Mouse (Mus musculus): ENCODE data around the gene Wdr49. TPM values are rescaled to one million over a fixed set of nuclear protein-coding genes. Genes with fewer than 3 reads are reported as not detected.

The Wdr49 gene
- polyA plus RNA-seq, 1 experiment from 2014 or later: not detected

- Histone ChIP-seq H3K27ac (replicated peaks in 1 of 2; ENCODE audit: control insufficient read depth in 1 of 2, insufficient read depth in 1 of 2, low read depth in 2 of 2, low read length in 2 of 2) (no peak overlapping the region), H3K4me3 (ENCODE audit: control insufficient read depth in 1 of 2, insufficient read depth in 1 of 2, low read depth in 1 of 2, low read length in 2 of 2) (no peak overlapping the region), H3K9me3 (ENCODE audit: control insufficient read depth, low read length) (no peaks in the 10 kb centered on the region), H3K4me2 (ENCODE audit: low read length) (no peak overlapping the region), H3K4me1 (ENCODE audit: control insufficient read depth in 2 of 2, insufficient read depth in 2 of 2, low read length in 2 of 2) (no peaks in the 10 kb centered on the region), H3K36me3 (ENCODE audit: control insufficient read depth, insufficient read depth, low read length) (no peaks in the 10 kb centered on the region), H3K9ac (ENCODE audit: low read length) (no peak overlapping the region), H3K27me3 (ENCODE audit: control insufficient read depth, insufficient read depth, low read length) (no peaks in the 10 kb centered on the region)
- WGBS: 68% methylated on average over 2 of the region's 2 CpGs
- ATAC-seq (ENCODE audit: insufficient number of reproducible peaks, insufficient read depth, low FRiP score, low read depth): no peak
Measured at GRCm38 (mm10) chr3:75381776-75382175, 100.2 kb downstream of the Wdr49 start.

- Histone ChIP-seq H3K9me3 (ENCODE audit: control insufficient read depth, low read length) (no peaks in the 10 kb centered on the region), H3K4me2 (ENCODE audit: low read length) (no peak overlapping the region)
Measured at GRCm38 (mm10) chr3:75353972-75354371, 128.0 kb downstream of the Wdr49 start.

GRCm38 (mm10) chr3:75337196-75337595, 144.8 kb downstream of the Wdr49 start:
- no peaks in the 10 kb centered on the region for H3K36me3 ChIP-seq (ENCODE audit: control insufficient read depth, insufficient read depth, low read length)
- no peak overlapping the region for H3K4me3 ChIP-seq (ENCODE audit: control insufficient read depth in 1 of 2, insufficient read depth in 1 of 2, low read depth in 1 of 2, low read length in 2 of 2)
- no peaks in the 10 kb centered on the region for H3K9me3 ChIP-seq (ENCODE audit: control insufficient read depth, low read length)
- no peak overlapping the region for H3K9ac ChIP-seq (ENCODE audit: low read length)
- no peaks in the 10 kb centered on the region for H3K27me3 ChIP-seq (ENCODE audit: control insufficient read depth, insufficient read depth, low read length)
- H3K27ac ChIP-seq (replicated peaks in 1 of 2; ENCODE audit: control insufficient read depth in 1 of 2, insufficient read depth in 1 of 2, low read depth in 2 of 2, low read length in 2 of 2): no peak overlapping the region
- H3K4me1 ChIP-seq (ENCODE audit: control insufficient read depth in 2 of 2, insufficient read depth in 2 of 2, low read length in 2 of 2): no peaks in the 10 kb centered on the region
- no peak overlapping the region for H3K4me2 ChIP-seq (ENCODE audit: low read length)
- no peak for ATAC-seq (ENCODE audit: insufficient number of reproducible peaks, insufficient read depth, low FRiP score, low read depth)

More at GRCm38 (mm10) chr3:75353972-75354371, 128.0 kb downstream of the Wdr49 start:
- Histone ChIP-seq H3K27me3 (ENCODE audit: control insufficient read depth, insufficient read depth, low read length) (no peaks in the 10 kb centered on the region), H3K9ac (ENCODE audit: low read length) (no peak overlapping the region), H3K4me1 (ENCODE audit: control insufficient read depth in 2 of 2, insufficient read depth in 2 of 2, low read length in 2 of 2) (no peaks in the 10 kb centered on the region), H3K4me3 (ENCODE audit: control insufficient read depth in 1 of 2, insufficient read depth in 1 of 2, low read depth in 1 of 2, low read length in 2 of 2) (no peak overlapping the region), H3K27ac (replicated peaks in 1 of 2; ENCODE audit: control insufficient read depth in 1 of 2, insufficient read depth in 1 of 2, low read depth in 2 of 2, low read length in 2 of 2) (no peak overlapping the region), H3K36me3 (ENCODE audit: control insufficient read depth, insufficient read depth, low read length) (no peaks in the 10 kb centered on the region)
- no peak for ATAC-seq (ENCODE audit: insufficient number of reproducible peaks, insufficient read depth, low FRiP score, low read depth)

- H3K4me2 ChIP-seq (ENCODE audit: low read length): no peak overlapping the region
- no peak for ATAC-seq (ENCODE audit: insufficient number of reproducible peaks, insufficient read depth, low FRiP score, low read depth)
- no peaks in the 10 kb centered on the region for H3K9me3 ChIP-seq (ENCODE audit: control insufficient read depth, low read length)
- no peak overlapping the region for H3K27ac ChIP-seq (replicated peaks in 1 of 2; ENCODE audit: control insufficient read depth in 1 of 2, insufficient read depth in 1 of 2, low read depth in 2 of 2, low read length in 2 of 2)
- no peaks in the 10 kb centered on the region for H3K4me1 ChIP-seq (ENCODE audit: control insufficient read depth in 2 of 2, insufficient read depth in 2 of 2, low read length in 2 of 2)
- H3K9ac ChIP-seq (ENCODE audit: low read length): no peak overlapping the region
- H3K4me3 ChIP-seq (ENCODE audit: control insufficient read depth in 1 of 2, insufficient read depth in 1 of 2, low read depth in 1 of 2, low read length in 2 of 2): no peak overlapping the region
- H3K27me3 ChIP-seq (ENCODE audit: control insufficient read depth, insufficient read depth, low read length): no peaks in the 10 kb centered on the region
- 72% methylated on average over 4 of the region's 4 CpGs for WGBS
- no peaks in the 10 kb centered on the region for H3K36me3 ChIP-seq (ENCODE audit: control insufficient read depth, insufficient read depth, low read length)
Measured at GRCm38 (mm10) chr3:75320999-75321398, 161.0 kb downstream of the Wdr49 start.

- no peak overlapping the region for H3K27ac ChIP-seq (replicated peaks in 1 of 2; ENCODE audit: control insufficient read depth in 1 of 2, insufficient read depth in 1 of 2, low read depth in 2 of 2, low read length in 2 of 2)
- H3K27me3 ChIP-seq (ENCODE audit: control insufficient read depth, insufficient read depth, low read length): no peaks in the 10 kb centered on the region
- no peaks in the 10 kb centered on the region for H3K36me3 ChIP-seq (ENCODE audit: control insufficient read depth, insufficient read depth, low read length)
- no peak for ATAC-seq (ENCODE audit: insufficient number of reproducible peaks, insufficient read depth, low FRiP score, low read depth)
- H3K4me2 ChIP-seq (ENCODE audit: low read length): no peak overlapping the region
- no peaks in the 10 kb centered on the region for H3K4me1 ChIP-seq (ENCODE audit: control insufficient read depth in 2 of 2, insufficient read depth in 2 of 2, low read length in 2 of 2)
- H3K9me3 ChIP-seq (ENCODE audit: control insufficient read depth, low read length): no peaks in the 10 kb centered on the region
- WGBS: 83% methylated on average over 4 of the region's 4 CpGs
- H3K9ac ChIP-seq (ENCODE audit: low read length): no peak overlapping the region
- H3K4me3 ChIP-seq (ENCODE audit: control insufficient read depth in 1 of 2, insufficient read depth in 1 of 2, low read depth in 1 of 2, low read length in 2 of 2): no peak overlapping the region
Measured at GRCm38 (mm10) chr3:75308861-75309260, 173.1 kb downstream of the Wdr49 start.

- no peaks in the 10 kb centered on the region for H3K27me3 ChIP-seq (ENCODE audit: control insufficient read depth, insufficient read depth, low read length)
- no peak overlapping the region for H3K4me2 ChIP-seq (ENCODE audit: low read length)
- no peak for ATAC-seq (ENCODE audit: insufficient number of reproducible peaks, insufficient read depth, low FRiP score, low read depth)
- H3K9me3 ChIP-seq (ENCODE audit: control insufficient read depth, low read length): no peaks in the 10 kb centered on the region
- H3K27ac ChIP-seq (replicated peaks in 1 of 2; ENCODE audit: control insufficient read depth in 1 of 2, insufficient read depth in 1 of 2, low read depth in 2 of 2, low read length in 2 of 2): no peak overlapping the region
- H3K9ac ChIP-seq (ENCODE audit: low read length): no peak overlapping the region
- H3K36me3 ChIP-seq (ENCODE audit: control insufficient read depth, insufficient read depth, low read length): no peaks in the 10 kb centered on the region
- no peaks in the 10 kb centered on the region for H3K4me1 ChIP-seq (ENCODE audit: control insufficient read depth in 2 of 2, insufficient read depth in 2 of 2, low read length in 2 of 2)
- 31% methylated on average over 3 of the region's 3 CpGs for WGBS
- H3K4me3 ChIP-seq (ENCODE audit: control insufficient read depth in 1 of 2, insufficient read depth in 1 of 2, low read depth in 1 of 2, low read length in 2 of 2): no peak overlapping the region
Measured at GRCm38 (mm10) chr3:75308228-75308627, 173.7 kb downstream of the Wdr49 start.

GRCm38 (mm10) chr3:75305584-75305983, 176.4 kb downstream of the Wdr49 start:
- Histone ChIP-seq H3K27ac (replicated peaks in 1 of 2; ENCODE audit: control insufficient read depth in 1 of 2, insufficient read depth in 1 of 2, low read depth in 2 of 2, low read length in 2 of 2) (no peak overlapping the region), H3K27me3 (ENCODE audit: control insufficient read depth, insufficient read depth, low read length) (no peaks in the 10 kb centered on the region), H3K4me2 (ENCODE audit: low read length) (no peak overlapping the region), H3K9ac (ENCODE audit: low read length) (no peak overlapping the region), H3K36me3 (ENCODE audit: control insufficient read depth, insufficient read depth, low read length) (no peaks in the 10 kb centered on the region), H3K4me3 (ENCODE audit: control insufficient read depth in 1 of 2, insufficient read depth in 1 of 2, low read depth in 1 of 2, low read length in 2 of 2) (no peak overlapping the region), H3K9me3 (ENCODE audit: control insufficient read depth, low read length) (no peaks in the 10 kb centered on the region), H3K4me1 (ENCODE audit: control insufficient read depth in 2 of 2, insufficient read depth in 2 of 2, low read length in 2 of 2) (no peaks in the 10 kb centered on the region)
- ATAC-seq (ENCODE audit: insufficient number of reproducible peaks, insufficient read depth, low FRiP score, low read depth): no peak
- 89% methylated on average over 3 of the region's 3 CpGs for WGBS

- no peak for ATAC-seq (ENCODE audit: insufficient number of reproducible peaks, insufficient read depth, low FRiP score, low read depth)
- Histone ChIP-seq H3K4me2 (ENCODE audit: low read length) (no peak overlapping the region), H3K4me3 (ENCODE audit: control insufficient read depth in 1 of 2, insufficient read depth in 1 of 2, low read depth in 1 of 2, low read length in 2 of 2) (no peak overlapping the region), H3K27me3 (ENCODE audit: control insufficient read depth, insufficient read depth, low read length) (no peaks in the 10 kb centered on the region), H3K9me3 (ENCODE audit: control insufficient read depth, low read length) (no peaks in the 10 kb centered on the region), H3K4me1 (ENCODE audit: control insufficient read depth in 2 of 2, insufficient read depth in 2 of 2, low read length in 2 of 2) (no peaks in the 10 kb centered on the region), H3K36me3 (ENCODE audit: control insufficient read depth, insufficient read depth, low read length) (no peaks in the 10 kb centered on the region), H3K9ac (ENCODE audit: low read length) (no peak overlapping the region), H3K27ac (replicated peaks in 1 of 2; ENCODE audit: control insufficient read depth in 1 of 2, insufficient read depth in 1 of 2, low read depth in 2 of 2, low read length in 2 of 2) (no peak overlapping the region)
- WGBS: 92% methylated on average over 5 of the region's 5 CpGs
Measured at GRCm38 (mm10) chr3:75304621-75305020, 177.3 kb downstream of the Wdr49 start.
